Mouse (Mus musculus): ENCODE results near the gene Tmc6. TPM values are rescaled to one million over a fixed set of nuclear protein-coding genes. Genes with fewer than 3 reads are reported as not detected.

Gene Tmc6
- total and polyA plus RNA-seq, 2 experiments from 2014 or later, result 3.2 to 4.1 TPM

- H3K27ac ChIP-seq (ENCODE audit: low read depth, low read length), result no peak overlapping the region
- no peaks in the 10 kb centered on the region for H3K9me3 ChIP-seq (ENCODE audit: low read length)
- no peak overlapping the region for H3K9ac ChIP-seq
- H3K4me1 ChIP-seq (ENCODE audit: insufficient read depth), result no peaks in the 10 kb centered on the region
- no peak for DNase-seq
- no peak overlapping the region for H3K4me2 ChIP-seq (ENCODE audit: low read depth)
- H3K36me3 ChIP-seq (ENCODE audit: insufficient read depth), result no peaks in the 10 kb centered on the region
- no peak overlapping the region for H3K4me3 ChIP-seq (ENCODE audit: low read depth, low read length)
- H3K27me3 ChIP-seq (ENCODE audit: insufficient read depth, low read length), result no peaks in the 10 kb centered on the region
- ATAC-seq, result no peak
- 58% methylated on average over 5 of the region's 5 CpGs for WGBS
- TF ChIP-seq CTCF (IDR thresholded peaks at IDR 0.05; ENCODE audit: low read depth), result no peak
Observed at GRCm38 (mm10) chr11:117799174-117799573, 17.2 kb upstream of the Tmc6 start.

GRCm38 (mm10) chr11:117798160-117798541, 16.2 kb upstream of the Tmc6 start:
- Histone ChIP-seq H3K4me1 (ENCODE audit: insufficient read depth) (no peaks in the 10 kb centered on the region), H3K4me3 (ENCODE audit: low read depth, low read length) (no peak overlapping the region), H3K36me3 (ENCODE audit: insufficient read depth) (no peaks in the 10 kb centered on the region), H3K27me3 (ENCODE audit: insufficient read depth, low read length) (no peaks in the 10 kb centered on the region), H3K4me2 (ENCODE audit: low read depth) (no peak overlapping the region), H3K27ac (ENCODE audit: low read depth, low read length) (no peak overlapping the region), H3K9me3 (ENCODE audit: low read length) (no peaks in the 10 kb centered on the region), H3K9ac (no peak overlapping the region)
- DNase-seq, result no peak
- ATAC-seq, result no peak
- 68% methylated on average over 2 of the region's 2 CpGs for WGBS
- no peak for TF ChIP-seq CTCF (IDR thresholded peaks at IDR 0.05; ENCODE audit: low read depth)

GRCm38 (mm10) chr11:117797511-117798159, 15.6 kb upstream of the Tmc6 start, which contains the start of gene 6030468B19Rik:
6030468B19Rik (plus strand) TSS chr11:117797660.
- Histone ChIP-seq H3K9ac (no peak within 1 kb of the TSS), H3K9me3 (ENCODE audit: low read length) (no peaks in the 10 kb centered on the region), H3K4me3 (ENCODE audit: low read depth, low read length) (no peak within 1 kb of the TSS), H3K27ac (ENCODE audit: low read depth, low read length) (no peak within 1 kb of the TSS), H3K4me2 (ENCODE audit: low read depth) (no peak within 1 kb of the TSS), H3K36me3 (ENCODE audit: insufficient read depth) (no peaks in the 10 kb centered on the region), H3K27me3 (ENCODE audit: insufficient read depth, low read length) (no peaks in the 10 kb centered on the region), H3K4me1 (ENCODE audit: insufficient read depth) (no peaks in the 10 kb centered on the region)
- WGBS, result 72% methylated on average over 9 of the region's 9 CpGs
- no peak for TF ChIP-seq CTCF (IDR thresholded peaks at IDR 0.05; ENCODE audit: low read depth)
- DNase-seq (no peak), ATAC-seq (no peak)

GRCm38 (mm10) chr11:117796954-117797353, 15.0 kb upstream of the Tmc6 start:
- Histone ChIP-seq H3K27ac (ENCODE audit: low read depth, low read length) (no peak overlapping the region), H3K4me2 (ENCODE audit: low read depth) (no peak overlapping the region), H3K4me1 (ENCODE audit: insufficient read depth) (no peaks in the 10 kb centered on the region), H3K9ac (no peak overlapping the region), H3K27me3 (ENCODE audit: insufficient read depth, low read length) (no peaks in the 10 kb centered on the region), H3K36me3 (ENCODE audit: insufficient read depth) (no peaks in the 10 kb centered on the region), H3K4me3 (ENCODE audit: low read depth, low read length) (no peak overlapping the region), H3K9me3 (ENCODE audit: low read length) (no peaks in the 10 kb centered on the region)
- 50% methylated on average over 5 of the region's 5 CpGs for WGBS
- DNase-seq, result no peak
- TF ChIP-seq CTCF (IDR thresholded peaks at IDR 0.05; ENCODE audit: low read depth), result no peak
- no peak for ATAC-seq

GRCm38 (mm10) chr11:117794035-117794551, 12.1 kb upstream of the Tmc6 start:
- Histone ChIP-seq H3K4me3 (ENCODE audit: low read depth, low read length) (no peak overlapping the region), H3K4me2 (ENCODE audit: low read depth) (no peak overlapping the region), H3K9ac (no peak overlapping the region), H3K27me3 (ENCODE audit: insufficient read depth, low read length) (no peaks in the 10 kb centered on the region), H3K9me3 (ENCODE audit: low read length) (no peaks in the 10 kb centered on the region), H3K27ac (ENCODE audit: low read depth, low read length) (no peak overlapping the region), H3K36me3 (ENCODE audit: insufficient read depth) (no peaks in the 10 kb centered on the region), H3K4me1 (ENCODE audit: insufficient read depth) (no peaks in the 10 kb centered on the region)
- ATAC-seq, result no peak
- 59% methylated on average over 4 of the region's 4 CpGs for WGBS
- DNase-seq, result no peak
- no peak for TF ChIP-seq CTCF (IDR thresholded peaks at IDR 0.05; ENCODE audit: low read depth)

GRCm38 (mm10) chr11:117792281-117792888, 10.4 kb upstream of the Tmc6 start:
- DNase-seq (no peak), ATAC-seq (no peak)
- no peak overlapping the region for H3K27ac ChIP-seq (ENCODE audit: low read depth, low read length)
- no peaks in the 10 kb centered on the region for H3K27me3 ChIP-seq (ENCODE audit: insufficient read depth, low read length)
- H3K4me1 ChIP-seq (ENCODE audit: insufficient read depth), result no peaks in the 10 kb centered on the region
- H3K36me3 ChIP-seq (ENCODE audit: insufficient read depth), result no peaks in the 10 kb centered on the region
- no peak overlapping the region for H3K4me2 ChIP-seq (ENCODE audit: low read depth)
- TF ChIP-seq CTCF (IDR thresholded peaks at IDR 0.05; ENCODE audit: low read depth), result no peak
- H3K9ac ChIP-seq, result no peak overlapping the region
- H3K9me3 ChIP-seq (ENCODE audit: low read length), result no peaks in the 10 kb centered on the region
- H3K4me3 ChIP-seq (ENCODE audit: low read depth, low read length), result no peak overlapping the region
- 10% methylated on average over 22 of the region's 22 CpGs for WGBS

- Histone ChIP-seq H3K36me3 (ENCODE audit: insufficient read depth) (no peaks in the 10 kb centered on the region), H3K4me3 (ENCODE audit: low read depth, low read length) (no peak overlapping the region), H3K27ac (ENCODE audit: low read depth, low read length) (no peak overlapping the region), H3K4me2 (ENCODE audit: low read depth) (no peak overlapping the region), H3K9ac (no peak overlapping the region), H3K4me1 (ENCODE audit: insufficient read depth) (no peaks in the 10 kb centered on the region), H3K27me3 (ENCODE audit: insufficient read depth, low read length) (no peaks in the 10 kb centered on the region), H3K9me3 (ENCODE audit: low read length) (no peaks in the 10 kb centered on the region)
- WGBS, result 92% methylated on average over 9 of the region's 9 CpGs
- TF ChIP-seq CTCF (IDR thresholded peaks at IDR 0.05; ENCODE audit: low read depth), result no peak
- ATAC-seq (no peak), DNase-seq (no peak)
Observed at GRCm38 (mm10) chr11:117791441-117791761, 9.4 kb upstream of the Tmc6 start.
